Mouse (Mus musculus): Measurements from ENCODE around the gene P4hb. TPM values are rescaled to one million over a fixed set of nuclear protein-coding genes. Genes with fewer than 3 reads are reported as not detected.
A peak's percentile ranks its signal among the peaks of the same experiment; 100 is the strongest.

P4hb gene
- 504 and 527 TPM in 2 replicates for polyA plus RNA-seq (2014; fragmentation: Nextera tagmentation; extraction: Ambion mirVana)

DNA sequence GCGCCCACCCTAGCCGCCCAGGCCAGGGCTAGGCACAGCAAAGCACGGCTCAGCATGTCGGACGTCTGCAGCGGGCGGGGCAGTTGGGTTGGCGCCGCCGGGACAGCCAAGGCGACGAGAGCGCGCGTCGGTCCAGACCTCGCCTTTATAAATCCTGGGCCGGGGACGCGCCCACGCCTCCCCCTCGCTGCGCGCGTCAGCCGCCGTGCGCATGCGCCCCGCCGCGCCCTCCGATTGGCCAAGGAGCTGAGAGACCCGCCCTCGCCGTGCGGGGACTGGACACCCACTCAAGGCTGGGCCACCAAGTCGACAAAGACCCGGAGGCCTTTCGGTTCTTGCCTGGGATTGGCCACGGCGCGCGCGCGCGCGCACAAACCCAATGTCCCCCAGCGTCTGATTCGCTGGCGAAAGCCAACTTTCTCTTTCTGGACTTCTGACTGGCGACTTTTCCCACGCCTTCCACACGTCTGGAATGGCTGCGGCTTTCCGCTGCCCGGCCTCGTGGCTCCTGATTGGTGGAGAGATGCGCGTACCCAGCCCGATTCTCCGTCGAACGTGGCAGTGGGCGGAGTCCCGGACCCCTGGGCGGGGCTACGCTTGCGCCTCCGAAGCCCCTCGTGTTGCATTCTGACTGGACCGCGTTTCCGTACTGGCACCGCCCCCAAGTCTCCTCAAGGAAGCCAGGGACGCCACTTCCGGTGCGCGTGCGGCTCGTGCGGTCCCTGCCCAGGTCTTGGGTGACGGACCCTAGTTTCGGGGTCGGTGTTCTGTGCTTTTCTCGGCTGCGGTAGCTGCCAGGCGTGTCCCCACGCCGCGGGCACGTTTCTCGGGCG is at the start of gene P4hb:
P4hb (minus strand) TSS at position 502 of the 833 bp plus-strand sequence.
- Histone ChIP-seq H3K36me3 (ENCODE audit: control insufficient read depth, insufficient read depth, low read length) (peaks cover 11% of the 10 kb centered on the region), H3K4me1 (replicated peaks; ENCODE audit: control insufficient read depth, insufficient read depth, low read length) (peaks cover 14% of the 10 kb centered on the region; the same call in 1 of the 2 replicates), H3K27me3 (ENCODE audit: control insufficient read depth, insufficient read depth, low read length) (no peaks in the 10 kb centered on the region), H3K27ac (ENCODE audit: low read depth, low read length) (peak within 1 kb of the TSS; percentile 89), H3K9ac (ENCODE audit: low read depth, low read length) (peak within 1 kb of the TSS; percentile 96), H3K9me3 (ENCODE audit: control insufficient read depth, low read length) (no peaks in the 10 kb centered on the region), H3K4me3 (ENCODE audit: low read depth, low read length) (peak within 1 kb of the TSS; percentile 99), H3K4me2 (replicated peaks; ENCODE audit: low read depth, low read length) (peak within 1 kb of the TSS; percentile 86)
- WGBS = under 1% methylated on average over 83 of the region's 94 CpGs
- DNase-seq (ENCODE audit: low spot score) (peak; percentile 100), ATAC-seq (ENCODE audit: low FRiP score) (peak; percentile 97)

- H3K4me1 ChIP-seq (replicated peaks; ENCODE audit: control insufficient read depth, insufficient read depth, low read length) = peaks cover 7% of the 10 kb centered on the region
- H3K4me3 ChIP-seq (ENCODE audit: low read depth, low read length) = no peak overlapping the region
- 91% methylated on average over 6 of the region's 6 CpGs for WGBS
- no peak for ATAC-seq (ENCODE audit: low FRiP score)
- no peak for DNase-seq (ENCODE audit: low spot score)
- H3K36me3 ChIP-seq (ENCODE audit: control insufficient read depth, insufficient read depth, low read length) = peaks cover 12% of the 10 kb centered on the region; the same call in 1 of the 2 replicates
- no peaks in the 10 kb centered on the region for H3K27me3 ChIP-seq (ENCODE audit: control insufficient read depth, insufficient read depth, low read length)
- H3K9ac ChIP-seq (ENCODE audit: low read depth, low read length) = no peak overlapping the region
- no peaks in the 10 kb centered on the region for H3K9me3 ChIP-seq (ENCODE audit: control insufficient read depth, low read length)
- H3K4me2 ChIP-seq (replicated peaks; ENCODE audit: low read depth, low read length) = no peak overlapping the region
- H3K27ac ChIP-seq (ENCODE audit: low read depth, low read length) = no peak overlapping the region
Observed at GRCm38 (mm10) chr11:120622805-120623204, 49.8 kb upstream of the P4hb start.

DNA sequence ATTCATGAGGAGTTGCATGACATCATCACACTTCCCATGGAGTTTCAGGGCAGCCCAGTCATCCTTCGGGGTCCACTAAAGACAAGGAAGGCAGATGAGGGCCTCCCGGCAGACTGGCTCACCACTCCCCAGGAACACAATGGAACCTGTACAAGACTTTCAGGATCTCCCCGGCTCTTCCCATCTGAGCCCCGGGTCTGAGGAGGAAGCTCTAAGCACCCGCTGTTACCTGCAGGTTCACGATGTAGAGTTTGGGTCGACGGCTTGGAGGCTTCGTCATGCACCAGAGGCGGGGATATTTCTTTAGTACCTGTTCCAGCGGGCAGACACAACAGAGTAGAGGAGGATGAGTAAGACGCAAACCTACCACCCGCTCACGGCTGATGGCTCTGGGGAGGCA is 47.1 kb upstream of the P4hb start:
- WGBS = 91% methylated on average over 14 of the region's 14 CpGs
- no peak overlapping the region for H3K9ac ChIP-seq (ENCODE audit: low read depth, low read length)
- no peak overlapping the region for H3K4me2 ChIP-seq (replicated peaks; ENCODE audit: low read depth, low read length)
- no peaks in the 10 kb centered on the region for H3K9me3 ChIP-seq (ENCODE audit: control insufficient read depth, low read length)
- no peaks in the 10 kb centered on the region for H3K27me3 ChIP-seq (ENCODE audit: control insufficient read depth, insufficient read depth, low read length)
- ATAC-seq (ENCODE audit: low FRiP score) = no peak
- no peak overlapping the region for H3K27ac ChIP-seq (ENCODE audit: low read depth, low read length)
- H3K4me3 ChIP-seq (ENCODE audit: low read depth, low read length) = no peak overlapping the region
- no peak for DNase-seq (ENCODE audit: low spot score)
- H3K36me3 ChIP-seq (ENCODE audit: control insufficient read depth, insufficient read depth, low read length) = peaks cover 12% of the 10 kb centered on the region; the same call in 1 of the 2 replicates
- peaks cover 8% of the 10 kb centered on the region for H3K4me1 ChIP-seq (replicated peaks; ENCODE audit: control insufficient read depth, insufficient read depth, low read length)

DNA sequence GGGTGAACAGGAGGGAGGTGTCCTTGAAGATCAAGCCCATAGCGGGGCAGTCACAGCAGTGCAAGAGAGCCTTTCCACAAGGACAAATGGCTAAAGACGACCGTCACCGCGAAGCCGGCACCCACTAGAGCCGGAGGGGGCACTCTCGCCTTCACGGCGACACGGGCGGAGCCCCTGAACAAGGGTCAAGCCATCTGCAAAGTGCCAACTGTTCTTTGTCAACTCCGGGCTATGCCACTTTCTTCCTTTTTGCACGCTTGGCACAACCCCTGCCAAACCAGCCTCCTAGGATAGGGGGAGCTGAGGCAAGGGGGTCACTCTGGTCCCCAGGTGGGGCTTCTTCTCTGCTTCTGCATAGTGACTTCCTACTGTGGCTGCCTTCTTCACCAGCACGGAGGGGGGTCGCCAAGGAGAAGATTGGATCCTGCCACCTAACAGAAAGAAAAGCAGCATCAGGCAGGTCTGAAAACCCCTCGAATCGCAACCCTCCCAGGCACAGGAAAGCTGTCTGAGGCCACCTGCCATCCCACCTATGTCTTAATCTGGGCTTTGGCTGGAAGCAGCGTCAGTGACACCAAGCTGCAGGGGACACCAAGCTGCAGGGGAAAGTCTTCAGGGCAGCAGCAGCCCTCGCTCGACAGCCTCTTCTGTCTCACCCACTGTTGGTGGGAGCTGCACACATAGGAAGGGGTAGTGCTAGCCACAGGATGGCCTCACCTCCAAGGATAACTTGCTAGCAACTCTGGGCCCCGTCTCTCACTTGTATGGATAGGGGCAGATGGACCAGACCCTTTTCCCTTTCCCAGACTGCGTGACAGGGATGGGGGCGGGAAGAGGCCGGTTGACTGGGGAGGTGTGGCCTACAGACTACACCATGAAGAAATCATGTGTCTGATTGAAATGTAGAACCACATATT is 45.8 kb upstream of the P4hb start:
- Histone ChIP-seq H3K9me3 (ENCODE audit: control insufficient read depth, low read length) (no peaks in the 10 kb centered on the region), H3K27ac (ENCODE audit: low read depth, low read length) (no peak overlapping the region), H3K4me2 (replicated peaks; ENCODE audit: low read depth, low read length) (no peak overlapping the region), H3K27me3 (ENCODE audit: control insufficient read depth, insufficient read depth, low read length) (no peaks in the 10 kb centered on the region), H3K9ac (ENCODE audit: low read depth, low read length) (no peak overlapping the region), H3K4me1 (replicated peaks; ENCODE audit: control insufficient read depth, insufficient read depth, low read length) (peaks cover 4% of the 10 kb centered on the region; the same call in 1 of the 2 replicates), H3K36me3 (ENCODE audit: control insufficient read depth, insufficient read depth, low read length) (peaks cover 12% of the 10 kb centered on the region; the same call in 1 of the 2 replicates), H3K4me3 (ENCODE audit: low read depth, low read length) (no peak overlapping the region)
- 94% methylated on average over 25 of the region's 25 CpGs for WGBS
- DNase-seq (ENCODE audit: low spot score) = no peak
- no peak for ATAC-seq (ENCODE audit: low FRiP score)

DNA sequence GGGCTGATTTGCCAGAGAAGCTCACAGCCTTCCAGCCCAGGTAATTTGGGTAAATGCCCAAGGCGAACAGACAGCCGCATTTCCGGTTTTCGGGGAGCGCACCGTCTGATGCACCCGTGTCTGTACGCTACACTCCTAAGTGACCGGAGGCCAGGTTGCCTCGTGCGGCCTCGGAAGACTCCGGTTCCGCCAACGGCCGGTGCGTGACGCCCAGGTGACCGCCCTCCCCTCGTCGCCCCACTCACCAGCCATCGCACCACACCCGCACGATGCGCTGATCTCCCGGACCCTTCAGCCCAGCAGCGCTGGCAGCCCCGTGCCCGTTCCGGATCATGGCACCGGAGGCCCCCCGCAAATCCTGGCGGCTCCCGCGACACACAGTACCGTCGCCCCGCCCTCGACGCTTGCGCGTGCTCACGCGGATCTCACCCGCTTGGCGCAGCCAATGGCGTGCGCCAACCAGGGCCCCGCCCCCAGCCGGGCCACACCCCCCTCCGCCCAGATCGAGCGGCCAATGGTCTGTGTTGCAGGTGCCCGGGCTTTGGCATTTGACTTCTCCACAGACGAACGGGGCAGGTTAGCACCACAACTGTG is 44.6 kb upstream of the P4hb start, which contains the start of gene Pcyt2:
Pcyt2 (minus strand) TSS at position 418 of the 594 bp plus-strand sequence.
- 1% methylated on average over 56 of the region's 56 CpGs for WGBS
- peak within 1 kb of the TSS; percentile 84 for H3K4me2 ChIP-seq (replicated peaks; ENCODE audit: low read depth, low read length)
- peak within 1 kb of the TSS; percentile 75 for H3K4me3 ChIP-seq (ENCODE audit: low read depth, low read length)
- no peaks in the 10 kb centered on the region for H3K27me3 ChIP-seq (ENCODE audit: control insufficient read depth, insufficient read depth, low read length)
- peak within 1 kb of the TSS; percentile 58 for H3K27ac ChIP-seq (ENCODE audit: low read depth, low read length)
- H3K4me1 ChIP-seq (replicated peaks; ENCODE audit: control insufficient read depth, insufficient read depth, low read length) = peaks cover 4% of the 10 kb centered on the region; the same call in 1 of the 2 replicates
- H3K9ac ChIP-seq (ENCODE audit: low read depth, low read length) = peak within 1 kb of the TSS; percentile 80
- H3K36me3 ChIP-seq (ENCODE audit: control insufficient read depth, insufficient read depth, low read length) = peaks cover 12% of the 10 kb centered on the region; the same call in 1 of the 2 replicates
- no peaks in the 10 kb centered on the region for H3K9me3 ChIP-seq (ENCODE audit: control insufficient read depth, low read length)
- DNase-seq (ENCODE audit: low spot score) = peak; percentile 95
- ATAC-seq (ENCODE audit: low FRiP score) = peak; percentile 93

GRCm38 (mm10) chr11:120616617-120617294 is 43.7 kb upstream of the P4hb start:
- Histone ChIP-seq H3K27ac (ENCODE audit: low read depth, low read length) (no peak overlapping the region), H3K9me3 (ENCODE audit: control insufficient read depth, low read length) (no peaks in the 10 kb centered on the region), H3K9ac (ENCODE audit: low read depth, low read length) (peak overlapping the region; percentile 80), H3K4me2 (replicated peaks; ENCODE audit: low read depth, low read length) (peak overlapping the region; percentile 84), H3K27me3 (ENCODE audit: control insufficient read depth, insufficient read depth, low read length) (no peaks in the 10 kb centered on the region), H3K4me3 (ENCODE audit: low read depth, low read length) (peak overlapping the region; percentile 75), H3K4me1 (replicated peaks; ENCODE audit: control insufficient read depth, insufficient read depth, low read length) (peaks cover 4% of the 10 kb centered on the region; the same call in 1 of the 2 replicates), H3K36me3 (ENCODE audit: control insufficient read depth, insufficient read depth, low read length) (peaks cover 11% of the 10 kb centered on the region; the same call in 1 of the 2 replicates)
- 52% methylated on average over 4 of the region's 4 CpGs for WGBS
- DNase-seq (ENCODE audit: low spot score) (no peak), ATAC-seq (ENCODE audit: low FRiP score) (no peak)

- no peak for DNase-seq (ENCODE audit: low spot score)
- Histone ChIP-seq H3K9me3 (ENCODE audit: control insufficient read depth, low read length) (no peaks in the 10 kb centered on the region), H3K4me1 (replicated peaks; ENCODE audit: control insufficient read depth, insufficient read depth, low read length) (peaks cover 4% of the 10 kb centered on the region; the same call in 1 of the 2 replicates), H3K9ac (ENCODE audit: low read depth, low read length) (no peak overlapping the region), H3K27me3 (ENCODE audit: control insufficient read depth, insufficient read depth, low read length) (no peaks in the 10 kb centered on the region), H3K4me2 (replicated peaks; ENCODE audit: low read depth, low read length) (no peak overlapping the region), H3K27ac (ENCODE audit: low read depth, low read length) (no peak overlapping the region), H3K4me3 (ENCODE audit: low read depth, low read length) (no peak overlapping the region), H3K36me3 (ENCODE audit: control insufficient read depth, insufficient read depth, low read length) (peaks cover 16% of the 10 kb centered on the region)
- no peak for ATAC-seq (ENCODE audit: low FRiP score)
- WGBS = 91% methylated on average over 11 of the region's 11 CpGs
Observed at GRCm38 (mm10) chr11:120615606-120616203, 42.7 kb upstream of the P4hb start.

All from hindbrain, embryonic 11.5 days (tissue).